ENCODE assay signal across 9 mouse cellular contexts in genomic region chr6:72851633-72852032, GRCm38 (mm10). TPM values are rescaled to one million over a fixed set of nuclear protein-coding genes. Genes with fewer than 3 reads are reported as not detected.
DNase-seq lines count a peak whose midpoint lies in the region; ATAC-seq and TF ChIP-seq lines count a peak whose summit lies in the region.
"Had no signal": no experiment of that assay in that cellular context is flagged by ENCODE, and none has a peak within 500 bp of the region (broad histone marks: within the 10 kb centered on the region; RNA-seq: fewer than 3 reads in every experiment).

No protein-coding gene starts in this region.

- no peak for TF ChIP-seq POLR2A in lung, adult 2 months (IDR thresholded peaks at IDR 0.05; ENCODE audit: borderline replicate concordance, extremely low read depth, low read depth, low read length)

- H3K4me2 ChIP-seq in stomach, postnatal 0 days (replicated peaks; ENCODE audit: low read depth), result no peak overlapping the region
- H3K4me2 ChIP-seq: heart, embryonic 15.5 days had no signal

- peak; percentile 53 for TF ChIP-seq CTCF in left cerebral cortex, adult 2 months (IDR thresholded peaks at IDR 0.05)
- peak; percentile 64 for TF ChIP-seq CTCF in lung, adult 2 months (IDR thresholded peaks at IDR 0.05; ENCODE audit: insufficient read depth, low read length)
- peak; percentile 76 for TF ChIP-seq CTCF in stomach, postnatal 0 days (IDR thresholded peaks at IDR 0.05; ENCODE audit: low read depth)

- intact Hi-C loops in left cerebral cortex, adult 2 months (cut with DNase I), result loop anchor here (5.0 kb wide), 1 partner anchor 41 kb away; no protein-coding TSS in a partner anchor

- DNase-seq in adrenal gland, postnatal 10 days, result peak; percentile 46
- no peak for DNase-seq in adrenal gland, postnatal 4 days (ENCODE audit: low spot score in 2 of 2)
- no peak for DNase-seq in left cerebral cortex, adult 2 months (ENCODE audit: extremely low spot score in 1 of 2, low spot score in 2 of 2)
- DNase-seq in left cerebral cortex, adult 9 months (ENCODE audit: low spot score in 2 of 2), result no peak
- DNase-seq in c-Kit-positive CD71-negative TER-119-negative erythroid progenitor cells, embryonic 14.5 days (ENCODE audit: low read depth), result peak; percentile 17
- peak; percentile 38 for DNase-seq in lung, adult 2 months
- peak; percentile 46 for DNase-seq in stomach, postnatal 0 days (ENCODE audit: low spot score)
- DNase-seq in frontal cortex, postnatal 14 days (ENCODE audit: low spot score in 2 of 2), result no peak

- peaks cover 27% of the 10 kb centered on the region for H3K36me3 ChIP-seq in stomach, postnatal 0 days (ENCODE audit: control insufficient read depth, insufficient read depth, low read length)

- peak; percentile 59; the same call in 1 of the 2 replicates for ATAC-seq in stomach, postnatal 0 days (ENCODE audit: low FRiP score, low TSS enrichment)

- H3K4me1 ChIP-seq in lung, adult 2 months (ENCODE audit: control insufficient read depth, insufficient read depth, low read length), result no peaks in the 10 kb centered on the region; the same call in 1 of the 2 replicates
- H3K4me1 ChIP-seq in stomach, postnatal 0 days (replicated peaks; ENCODE audit: control insufficient read depth, insufficient read depth), result no peaks in the 10 kb centered on the region

- H3K27ac ChIP-seq in left cerebral cortex, adult 2 months, result no peak overlapping the region
- no peak overlapping the region for H3K27ac ChIP-seq in stomach, postnatal 0 days (replicated peaks)
- H3K27ac ChIP-seq: heart, embryonic 15.5 days had no signal

- no peaks in the 10 kb centered on the region for H3K27me3 ChIP-seq in stomach, postnatal 0 days (ENCODE audit: control insufficient read depth, insufficient read depth, low read length)
- H3K27me3 ChIP-seq: heart, embryonic 15.5 days had no signal

- no peaks in the 10 kb centered on the region for H3K9me3 ChIP-seq in stomach, postnatal 0 days (ENCODE audit: control insufficient read depth, low read length)
- H3K9me3 ChIP-seq: heart, embryonic 15.5 days had no signal

- H3K4me3 ChIP-seq in left cerebral cortex, adult 2 months, result no peak overlapping the region
- no peak overlapping the region for H3K4me3 ChIP-seq in lung, adult 2 months (replicated peaks; ENCODE audit: extremely low read depth, low read depth, low read length)
- no peak overlapping the region for H3K4me3 ChIP-seq in stomach, postnatal 0 days (ENCODE audit: low read depth, low read length)
- H3K4me3 ChIP-seq: heart, embryonic 15.5 days had no signal

- no peak overlapping the region for H3K9ac ChIP-seq in stomach, postnatal 0 days (ENCODE audit: low read length)
- H3K9ac ChIP-seq: heart, embryonic 15.5 days had no signal

- TF ChIP-seq EP300 in stomach, postnatal 0 days (optimal IDR thresholded peaks at IDR 0.05), result no peak

- 56% methylated on average over 5 of the region's 5 CpGs for WGBS in lung, adult 2 months
- WGBS in stomach, postnatal 0 days, result 68% methylated on average over 5 of the region's 5 CpGs

RNA-seq across cellular contexts. Expression of gene Kcmf1, which starts 48.1 kb away (rescaled TPM):
- total RNA-seq in adrenal gland, postnatal 10 days (2021), result 10 to 100 TPM; 85.5 to 91.6 TPM
- total RNA-seq in adrenal gland, postnatal 4 days (2021), result 10 to 100 TPM; 72.4 to 78.6 TPM
- 10 to 100 TPM; 66.0 to 72.0 TPM for total RNA-seq in left cerebral cortex, adult 2 months (2021)
- polyA plus RNA-seq in lung, adult 2 months (2012; rRNA removed), result 108 and 150 TPM in 2 replicates
- 48.9 and 49.5 TPM in 2 replicates for polyA plus RNA-seq in stomach, postnatal 0 days (2015; fragmentation: Nextera tagmentation; extraction: Ambion mirVana)

Comparison
In these comparisons a context has a peak if more than half of its experiments do, and no peak if none do; other contexts are left out.
1. DNase-seq: peak in adrenal gland, postnatal 10 days (single experiment), c-Kit-positive CD71-negative TER-119-negative erythroid progenitor cells, embryonic 14.5 days (single experiment), lung, adult 2 months (single experiment) and stomach, postnatal 0 days (single experiment); none in adrenal gland, postnatal 4 days (0 of 2), left cerebral cortex, adult 2 months (0 of 2), left cerebral cortex, adult 9 months (0 of 2) and frontal cortex, postnatal 14 days (0 of 2).
2. Peak in every context shown above with its lines, with median percentiles within 50 percentile points of each other: CTCF ChIP-seq.